Mouse (Mus musculus) adrenal gland, adult 10 weeks (tissue): ENCODE measurements around the gene Rassf3. TPM values are rescaled to one million over a fixed set of nuclear protein-coding genes. Genes with fewer than 3 reads are reported as not detected.

Experiments
- polyA plus RNA-seq: library from polyadenylated mRNA; stranded (reverse); fragments of 350-450 nt; fragmentation: Illumina TruSeq; extraction: RNeasy Lipid Tissue Mini Kit (QIAGEN cat#74804); gene quantifications from one replicate; pipeline ENCODE4 v1.2.3, GENCODE M21; 2014; ENCODE audit warnings: low read depth, low replicate concordance

The Rassf3 gene
- polyA plus RNA-seq, result 29.5 TPM

DNA sequence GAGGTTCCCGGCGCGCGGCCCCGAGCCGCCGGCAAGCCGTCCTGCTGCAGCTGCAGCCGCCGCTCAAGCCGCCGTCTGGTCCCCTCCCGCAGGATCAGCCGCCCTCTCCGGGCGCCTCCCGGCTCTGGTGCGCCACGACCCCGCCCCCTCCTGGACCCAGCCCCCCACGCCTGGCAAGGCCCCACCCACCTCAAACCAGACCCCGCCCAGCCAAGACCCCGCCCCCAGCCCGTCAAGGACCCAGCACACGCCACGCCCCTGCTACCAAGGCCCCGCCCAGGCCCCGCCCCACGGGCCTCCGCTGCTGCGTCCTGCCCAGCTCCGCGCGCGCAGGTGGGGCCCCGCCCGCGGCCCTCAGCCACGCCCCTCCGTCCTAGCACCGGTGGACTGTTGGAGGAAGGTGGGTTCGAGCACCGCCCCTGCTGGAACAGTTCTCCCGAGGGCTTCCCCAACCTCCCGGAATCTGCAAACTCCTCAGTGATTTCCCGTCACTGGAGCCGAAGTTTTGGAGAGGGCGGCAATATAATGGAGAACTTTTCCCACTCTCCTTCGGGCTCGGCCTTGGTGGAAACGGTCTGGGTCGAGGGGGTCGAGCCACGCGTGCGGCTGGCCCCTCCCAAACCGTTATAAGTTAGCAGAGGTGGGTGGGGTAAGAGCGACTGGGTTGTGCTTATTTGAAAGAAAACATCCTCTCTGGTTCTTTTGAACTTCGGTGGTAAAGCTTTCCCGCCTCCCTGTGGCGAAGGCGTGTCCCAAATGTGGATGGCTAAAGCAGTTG, at the start of gene Rassf3:
Gene Rassf3, minus strand, starts transcription at position 158 of the 778 bp plus-strand sequence.

DNA sequence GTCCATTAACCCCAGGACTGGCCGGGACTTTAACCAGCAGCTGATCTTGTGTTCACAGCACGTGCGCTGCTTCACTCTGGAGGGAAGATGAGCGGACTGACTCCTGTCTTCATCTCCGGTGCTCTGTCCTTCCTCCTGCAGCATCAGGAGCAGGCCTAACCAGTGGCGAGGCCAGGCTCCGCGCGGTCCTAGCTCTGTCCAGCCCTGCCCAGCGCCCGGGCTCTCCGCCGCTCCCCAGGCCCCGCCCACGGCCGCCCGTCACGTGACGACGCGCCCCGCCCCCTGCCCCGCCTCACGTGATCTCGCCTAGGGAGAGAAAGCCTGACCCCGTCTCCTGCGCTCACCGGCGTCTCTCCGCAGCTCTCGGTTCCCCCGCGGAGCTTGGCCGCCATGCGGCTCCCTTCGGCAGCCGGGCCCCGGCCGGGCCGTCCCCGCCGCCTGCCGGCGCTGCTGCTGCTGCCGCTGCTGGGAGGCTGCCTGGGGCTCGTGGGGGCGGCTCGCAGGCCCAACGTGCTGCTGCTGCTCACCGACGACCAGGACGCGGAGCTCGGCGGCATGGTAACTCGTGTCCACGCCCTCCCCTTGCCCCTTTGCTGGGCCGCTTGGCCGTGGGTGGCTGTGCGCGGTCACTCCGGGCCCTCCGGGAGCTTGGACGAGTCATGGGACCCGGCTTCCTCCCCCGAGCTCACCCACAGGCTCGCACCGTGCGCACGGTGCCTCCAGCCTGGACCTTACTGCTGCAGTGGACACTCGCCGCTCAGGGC, 111.2 kb downstream of the Rassf3 start, which contains the start of gene Gns:
Gene Gns, plus strand, starts transcription at position 290 of the 764 bp plus-strand sequence.

Other genes starting within 250 kb of the Rassf3 start
- 2.6 TPM for gene Tbc1d30, start 125.1 kb downstream of the Rassf3 start, polyA plus RNA-seq
- 90.1 TPM for gene Gns, start 111.3 kb downstream of the Rassf3 start, polyA plus RNA-seq
- gene Tbk1, start 110.4 kb upstream of the Rassf3 start, polyA plus RNA-seq, result 105 TPM
- 122 TPM for gene Xpot, start 150.0 kb upstream of the Rassf3 start, polyA plus RNA-seq
- gene D930020B18Rik, start 165.2 kb upstream of the Rassf3 start, polyA plus RNA-seq, result not detected